8 mouse cellular contexts compared by ENCODE assay signal in genomic region chr13:103096346-103097150, GRCm38 (mm10).
DNase-seq lines count a peak whose midpoint lies in the region; ATAC-seq and TF ChIP-seq lines count a peak whose summit lies in the region.

No protein-coding gene starts in this region.

- no peak overlapping the region for H3K27ac ChIP-seq in forebrain, embryonic 16.5 days (ENCODE audit: low read length)
- no peak overlapping the region for H3K27ac ChIP-seq in liver, embryonic 12.5 days

- intact Hi-C loops in heart, postnatal 14 days (cut with DNase I), result loop anchor here (5.0 kb wide), 1 partner anchor 189 kb away; no protein-coding TSS in a partner anchor

- peak overlapping the region; percentile 63 for H3K4me3 ChIP-seq in E14TG2a.4 (replicated peaks; ENCODE audit: low read length)
- peak overlapping the region; percentile 52 for H3K4me3 ChIP-seq in forebrain, embryonic 16.5 days (replicated peaks; ENCODE audit: low read length)
- peak overlapping the region; percentile 42 for H3K4me3 ChIP-seq in liver, embryonic 12.5 days
- H3K4me3 ChIP-seq in myocyte, result peak overlapping the region; percentile 35

- H3K79me2 ChIP-seq in myocyte (ENCODE audit: control insufficient read depth, insufficient read depth), result peaks cover 4% of the 10 kb centered on the region

- H3K9me3 ChIP-seq in E14TG2a.4 (ENCODE audit: low read length), result peaks cover 14% of the 10 kb centered on the region
- no peaks in the 10 kb centered on the region for H3K9me3 ChIP-seq in forebrain, embryonic 16.5 days (ENCODE audit: control insufficient read depth, low read length)
- H3K9me3 ChIP-seq in liver, embryonic 12.5 days (replicated peaks), result no peaks in the 10 kb centered on the region

- 5% methylated on average over 28 of the region's 28 CpGs for WGBS in forebrain, embryonic 16.5 days
- WGBS in liver, embryonic 12.5 days (ENCODE audit: insufficient replicate concordance), result 3% methylated on average over 28 of the region's 28 CpGs

- H3K4me2 ChIP-seq in forebrain, embryonic 16.5 days (ENCODE audit: low read length), result peak overlapping the region; percentile 90
- peak overlapping the region; percentile 66 for H3K4me2 ChIP-seq in liver, embryonic 12.5 days
- H3K4me2 ChIP-seq in myocyte (ENCODE audit: low read depth), result peak overlapping the region; percentile 79

- peak; percentile 64 for TF ChIP-seq POLR2A in myocyte (IDR thresholded peaks at IDR 0.05; ENCODE audit: insufficient read length, low read depth)

- no peak for TF ChIP-seq CTCF in E14TG2a.4 (conservative IDR thresholded peaks at IDR 0.05; ENCODE audit: low read length)

- no peak overlapping the region for H3ac ChIP-seq in myocyte (ENCODE audit: control insufficient read depth, insufficient read length)

- H3K9ac ChIP-seq in forebrain, embryonic 16.5 days (replicated peaks; ENCODE audit: low read depth, low read length), result peak overlapping the region; percentile 46
- H3K9ac ChIP-seq in liver, embryonic 12.5 days, result no peak overlapping the region

- DNase-seq in cerebellum, adult 18-20 months, result peak; percentile 11 to 17
- DNase-seq in heart, postnatal 14 days, result peak; percentile 71 to 73
- DNase-seq in kidney, postnatal 4 days, result peak; percentile 73 to 83
- peak; percentile 72 for DNase-seq in testis, postnatal 10 days (ENCODE audit: low spot score)

- peaks cover 17% of the 10 kb centered on the region for H3K27me3 ChIP-seq in E14TG2a.4 (ENCODE audit: insufficient read depth, low read length)
- peaks cover 5% of the 10 kb centered on the region; the same call in 1 of the 2 replicates for H3K27me3 ChIP-seq in forebrain, embryonic 16.5 days (replicated peaks; ENCODE audit: control insufficient read depth, insufficient read depth, low read length)
- H3K27me3 ChIP-seq in liver, embryonic 12.5 days (replicated peaks), result peaks cover 32% of the 10 kb centered on the region
- no peaks in the 10 kb centered on the region for H3K27me3 ChIP-seq in myocyte (ENCODE audit: control insufficient read depth, insufficient read depth, insufficient read length)

- H3K36me3 ChIP-seq in E14TG2a.4 (ENCODE audit: insufficient read depth, low read length) (no peaks in the 10 kb centered on the region), myocyte (ENCODE audit: control insufficient read depth, insufficient read depth) (no peaks in the 10 kb centered on the region)
- H3K36me3 ChIP-seq in forebrain, embryonic 16.5 days (ENCODE audit: control insufficient read depth, insufficient read depth), result no peaks in the 10 kb centered on the region
- no peaks in the 10 kb centered on the region for H3K36me3 ChIP-seq in liver, embryonic 12.5 days

- H3K4me1 ChIP-seq in E14TG2a.4 (replicated peaks; ENCODE audit: low read depth, low read length), result peaks cover 19% of the 10 kb centered on the region
- H3K4me1 ChIP-seq in forebrain, embryonic 16.5 days (replicated peaks; ENCODE audit: control insufficient read depth, insufficient read depth, low read length), result peaks cover 10% of the 10 kb centered on the region
- H3K4me1 ChIP-seq in liver, embryonic 12.5 days, result peaks cover 9% of the 10 kb centered on the region

- peak; percentile 96 for ATAC-seq in forebrain, embryonic 16.5 days
- ATAC-seq in liver, embryonic 12.5 days, result peak; percentile 51; the same call in 1 of the 2 replicates

TF ChIP-seq in myocyte, 11 proteins besides CTCF, POLR2A, EP300 and RAD21:
- TF ChIP-seq POLR2AphosphoS2 (IDR thresholded peaks at IDR 0.05; ENCODE audit: insufficient read length, low read depth) (peak; percentile 80), CEBPB (IDR thresholded peaks at IDR 0.05; ENCODE audit: insufficient read depth, poor library complexity, severe bottlenecking) (no peak), E2F4 (IDR thresholded peaks at IDR 0.05; ENCODE audit: insufficient read depth) (no peak), MYOG (IDR thresholded peaks at IDR 0.05; ENCODE audit: control insufficient read depth in 1 of 3, insufficient read depth in 1 of 3, insufficient read length in 2 of 3, low read depth in 2 of 3) (no peak), MYOD1 (IDR thresholded peaks at IDR 0.05; ENCODE audit: control insufficient read depth in 1 of 3, insufficient read length in 2 of 3, low read depth in 2 of 3) (peak in 1 of 3 experiments; percentile 51), REST (IDR thresholded peaks at IDR 0.05; ENCODE audit: insufficient read depth, insufficient read length) (no peak), TCF3 (IDR thresholded peaks at IDR 0.05; ENCODE audit: insufficient read length, low read depth) (no peak), USF1 (IDR thresholded peaks at IDR 0.05; ENCODE audit: low read depth) (no peak), TCF12 (IDR thresholded peaks at IDR 0.05; ENCODE audit: insufficient read depth, poor library complexity, severe bottlenecking) (no peak)

Comparison
In these comparisons a context has a peak if more than half of its experiments do, and no peak if none do; other contexts are left out.
1. DNase-seq: peak in every context shown above with its lines; median percentile 78 in kidney, postnatal 4 days; 72 in heart, postnatal 14 days; 72 in testis, postnatal 10 days; 14 in cerebellum, adult 18-20 months.